Mouse (Mus musculus): Measurements from ENCODE around the gene 4930513O06Rik. TPM values are rescaled to one million over a fixed set of nuclear protein-coding genes. Genes with fewer than 3 reads are reported as not detected.
A peak's percentile ranks its signal among the peaks of the same experiment; 100 is the strongest.

4930513O06Rik gene
- polyA plus RNA-seq, 1 experiment: not detected

DNA sequence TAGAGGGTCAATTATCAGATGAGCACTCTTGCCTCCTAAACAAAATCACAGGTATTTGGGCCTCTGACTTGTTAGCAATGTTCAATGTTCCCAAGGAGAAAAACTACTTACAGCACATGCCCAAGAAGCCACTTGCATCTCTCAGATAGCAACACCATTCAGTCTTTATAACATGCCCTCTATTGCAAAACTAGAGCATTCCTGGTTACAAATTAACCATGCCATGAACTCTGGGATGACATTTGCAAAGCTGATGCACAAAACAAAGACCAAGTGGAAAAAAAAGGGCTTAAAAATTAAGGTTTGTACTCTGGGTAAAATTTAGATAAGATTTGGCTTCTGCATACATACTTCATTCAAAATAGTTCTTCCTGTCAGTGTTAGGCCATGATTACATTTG is 966 bp upstream of the 4930513O06Rik start, which contains the start of gene Serpina7:
Gene Serpina7 (minus strand): TSS at position 160 of the 400 bp plus-strand sequence.
- no peak within 1 kb of the TSS for H3K4me3 ChIP-seq (ENCODE audit: insufficient read depth, low read depth, low read length)
- peak; percentile 28 for DNase-seq
- TF ChIP-seq CTCF (conservative IDR thresholded peaks at IDR 0.05; ENCODE audit: insufficient read depth, insufficient read length, low read depth, low read length): no peak
- no peak for TF ChIP-seq POLR2A (IDR thresholded peaks at IDR 0.05; ENCODE audit: low read depth, low read length)
- no peaks in the 10 kb centered on the region for H3K4me1 ChIP-seq (ENCODE audit: control insufficient read depth, insufficient read depth, low read length)
- no peaks in the 10 kb centered on the region for H3K36me3 ChIP-seq (ENCODE audit: control insufficient read depth, insufficient read depth, low read length)
- H3K27ac ChIP-seq (ENCODE audit: insufficient read depth, low read depth, low read length): no peak within 1 kb of the TSS
- H3K27me3 ChIP-seq (replicated peaks; ENCODE audit: control insufficient read depth, insufficient read depth, low read length): no peaks in the 10 kb centered on the region

DNA sequence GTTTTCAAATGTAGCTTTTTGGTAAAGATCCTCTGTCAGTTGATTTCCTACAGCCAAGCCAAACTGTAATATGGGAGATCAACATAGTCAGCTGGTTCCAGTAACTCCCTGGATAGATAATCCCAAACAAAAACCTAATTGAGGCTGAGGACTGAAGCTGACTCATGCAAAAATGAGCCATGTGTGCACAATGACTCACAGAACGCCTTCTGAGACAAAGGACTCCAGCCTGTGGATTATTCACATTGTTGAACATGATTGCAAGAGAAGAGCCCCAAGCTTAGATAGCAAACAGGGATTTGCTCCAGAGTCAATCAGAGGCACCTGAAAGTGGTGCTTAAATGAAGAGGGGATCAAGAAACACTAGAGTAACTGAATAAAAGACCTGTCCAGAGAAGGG is 11.2 kb downstream of the 4930513O06Rik start:
- no peak for TF ChIP-seq POLR2A (IDR thresholded peaks at IDR 0.05; ENCODE audit: low read depth, low read length)
- no peak for TF ChIP-seq CTCF (conservative IDR thresholded peaks at IDR 0.05; ENCODE audit: insufficient read depth, insufficient read length, low read depth, low read length)
- no peaks in the 10 kb centered on the region for H3K27me3 ChIP-seq (replicated peaks; ENCODE audit: control insufficient read depth, insufficient read depth, low read length)
- DNase-seq: no peak
- H3K4me3 ChIP-seq (ENCODE audit: insufficient read depth, low read depth, low read length): no peak overlapping the region
- no peaks in the 10 kb centered on the region for H3K4me1 ChIP-seq (ENCODE audit: control insufficient read depth, insufficient read depth, low read length)
- 69% methylated on average over 1 of the region's 1 CpGs for WGBS
- no peaks in the 10 kb centered on the region for H3K36me3 ChIP-seq (ENCODE audit: control insufficient read depth, insufficient read depth, low read length)
- no peak overlapping the region for H3K27ac ChIP-seq (ENCODE audit: insufficient read depth, low read depth, low read length)

- no peak overlapping the region for H3K27ac ChIP-seq (ENCODE audit: insufficient read depth, low read depth, low read length)
- WGBS: 59% methylated on average over 4 of the region's 4 CpGs
- H3K27me3 ChIP-seq (replicated peaks; ENCODE audit: control insufficient read depth, insufficient read depth, low read length): no peaks in the 10 kb centered on the region
- H3K36me3 ChIP-seq (ENCODE audit: control insufficient read depth, insufficient read depth, low read length): no peaks in the 10 kb centered on the region
- no peak for DNase-seq
- no peak overlapping the region for H3K4me3 ChIP-seq (ENCODE audit: insufficient read depth, low read depth, low read length)
- no peaks in the 10 kb centered on the region for H3K4me1 ChIP-seq (ENCODE audit: control insufficient read depth, insufficient read depth, low read length)
- TF ChIP-seq POLR2A (IDR thresholded peaks at IDR 0.05; ENCODE audit: low read depth, low read length): no peak
- TF ChIP-seq CTCF (conservative IDR thresholded peaks at IDR 0.05; ENCODE audit: insufficient read depth, insufficient read length, low read depth, low read length): no peak
These were observed 48.0 kb downstream of the 4930513O06Rik start for GRCm38 (mm10) chrX:139134031-139134430.

Other genes with a start within 250 kb of the 4930513O06Rik start
- gene Nrk, start 171.8 kb upstream of the 4930513O06Rik start, polyA plus RNA-seq (2012; rRNA removed): 0.02 and 0.04 TPM in 2 replicates
- gene Serpina7, start 1.0 kb upstream of the 4930513O06Rik start, polyA plus RNA-seq (2012; rRNA removed): 0.05 and 0.29 TPM in 2 replicates
- not detected in 2 replicates for gene 4933428M09Rik, start 93.0 kb downstream of the 4930513O06Rik start, polyA plus RNA-seq (2012; rRNA removed)
- gene Mum1l1, start 123.8 kb downstream of the 4930513O06Rik start, polyA plus RNA-seq (2012; rRNA removed): 0.76 and 1.2 TPM in 2 replicates
- not detected in 2 replicates for gene Trap1a, start 247.4 kb downstream of the 4930513O06Rik start, polyA plus RNA-seq (2012; rRNA removed)

Measured in kidney, adult 2 months (tissue).